Mouse (Mus musculus) CD8-positive naive resting alpha-beta T cell, adult 57 days (primary cell): ENCODE data around the gene Vmn2r68. TPM values are rescaled to one million over a fixed set of nuclear protein-coding genes. Genes with fewer than 3 reads are reported as not detected.

Experiments used
- total RNA-seq: library from RNA; stranded (reverse); gene quantifications from one replicate; pipeline ENCODE4 v1.2.4, GENCODE M21; 2023

Gene Vmn2r68
- total RNA-seq, result not detected

GRCm38 (mm10) chr7:85237683-85238082 lies at the start of gene Vmn2r68:
TSS of gene Vmn2r68 (minus strand) at chr7:85237783.

Other genes starting within 250 kb of the Vmn2r68 start
- gene Vmn2r66, start 225.5 kb downstream of the Vmn2r68 start, total RNA-seq, result not detected
- not detected for gene Vmn2r67, start 81.8 kb downstream of the Vmn2r68 start, total RNA-seq
- not detected for gene Vmn2r69, start 178.1 kb upstream of the Vmn2r68 start, total RNA-seq